Mouse (Mus musculus) heart, adult 8-10 months (tissue): ENCODE results near the gene Pebp1. TPM values are rescaled to one million over a fixed set of nuclear protein-coding genes. Genes with fewer than 3 reads are reported as not detected.

ENCODE experiments used
- DNase-seq: peaks from one replicate; pipeline ENCODE4 v3.0.0; 2022; ENCODE audit warnings: low spot score
- total RNA-seq, 4 experiments: library from RNA; stranded (reverse); gene quantifications; 2 replicates each; pipeline ENCODE4 v1.2.4; 2022

Gene Pebp1
- total RNA-seq, 4 experiments from 2014 or later = 440 to 578 (median 532) TPM

- no peak for DNase-seq
Measured at GRCm38 (mm10) chr5:117285266-117285665, 2.2 kb downstream of the Pebp1 start.

- no peak for DNase-seq
Measured at GRCm38 (mm10) chr5:117284682-117285081, 2.7 kb downstream of the Pebp1 start.

GRCm38 (mm10) chr5:117284029-117284428 is 3.4 kb downstream of the Pebp1 start:
- DNase-seq = no peak

GRCm38 (mm10) chr5:117282360-117282759 is 5.1 kb downstream of the Pebp1 start:
- no peak for DNase-seq

GRCm38 (mm10) chr5:117281536-117281935 is 5.9 kb downstream of the Pebp1 start:
- DNase-seq = no peak

GRCm38 (mm10) chr5:117279669-117280050 is 7.8 kb downstream of the Pebp1 start:
- no peak for DNase-seq

GRCm38 (mm10) chr5:117278809-117279668 is 8.4 kb downstream of the Pebp1 start:
- DNase-seq = peak; percentile 24

GRCm38 (mm10) chr5:117277784-117278183 is 9.6 kb downstream of the Pebp1 start:
- no peak for DNase-seq

- no peak for DNase-seq
Measured at GRCm38 (mm10) chr5:117274817-117275216, 12.6 kb downstream of the Pebp1 start.

- no peak for DNase-seq
Measured at GRCm38 (mm10) chr5:117271945-117272344, 15.5 kb downstream of the Pebp1 start.

- DNase-seq = no peak
Measured at GRCm38 (mm10) chr5:117269395-117269794, 18.0 kb downstream of the Pebp1 start.

GRCm38 (mm10) chr5:117268749-117269148 is 18.7 kb downstream of the Pebp1 start:
- no peak for DNase-seq

GRCm38 (mm10) chr5:117267913-117268312 is 19.5 kb downstream of the Pebp1 start:
- no peak for DNase-seq

- DNase-seq = no peak
Measured at GRCm38 (mm10) chr5:117264701-117265100, 22.7 kb downstream of the Pebp1 start.

GRCm38 (mm10) chr5:117263566-117263965 is 23.9 kb downstream of the Pebp1 start:
- DNase-seq = no peak

- no peak for DNase-seq
Measured at GRCm38 (mm10) chr5:117258276-117258675, 29.1 kb downstream of the Pebp1 start.

- no peak for DNase-seq
Measured at GRCm38 (mm10) chr5:117251763-117252162, 35.7 kb downstream of the Pebp1 start.

GRCm38 (mm10) chr5:117250796-117251195 is 36.6 kb downstream of the Pebp1 start:
- DNase-seq = no peak

GRCm38 (mm10) chr5:117248351-117248750 is 39.1 kb downstream of the Pebp1 start:
- no peak for DNase-seq

GRCm38 (mm10) chr5:117245170-117245569 is 42.3 kb downstream of the Pebp1 start:
- DNase-seq = no peak

- DNase-seq = no peak
Measured at GRCm38 (mm10) chr5:117242671-117243478, 44.5 kb downstream of the Pebp1 start.

GRCm38 (mm10) chr5:117241935-117242531 is 45.4 kb downstream of the Pebp1 start:
- DNase-seq = no peak
